Mouse (Mus musculus) ES-E14 (cell line): ENCODE measurements at regions not wholly inside any gene's neighbourhood (a gene's known extent, or its start where the extent isn't known, plus 50 kb on each side); places are given as distances from the start of the nearest gene placed in this dataset.

Experiments
- CHD2 ChIP-seq: IDR thresholded peaks from 2 replicates; pipeline ENCODE4 v1.6.1; 2014; ENCODE audit warnings: mild to moderate bottlenecking, low read depth, low read length, inconsistent platforms
- HCFC1 ChIP-seq: IDR thresholded peaks from 2 replicates; pipeline ENCODE4 v1.6.1; 2012; ENCODE audit warnings: low read length, inconsistent platforms, borderline replicate concordance; ENCODE audit not compliant: insufficient read depth
- MAFK ChIP-seq: IDR thresholded peaks from 2 replicates; pipeline ENCODE4 v1.6.1; 2014; ENCODE audit warnings: mild to moderate bottlenecking, low read depth, low read length, inconsistent platforms; ENCODE audit not compliant: insufficient read depth
- ZC3H11A ChIP-seq: IDR thresholded peaks from 2 replicates; pipeline ENCODE4 v1.6.1; 2012; ENCODE audit warnings: low read depth, mild to moderate bottlenecking, inconsistent platforms, low read length, borderline replicate concordance
- ZNF384 ChIP-seq: IDR thresholded peaks from 2 replicates; pipeline ENCODE4 v1.6.1; 2012; ENCODE audit warnings: low read depth, low read length, inconsistent platforms

DNA sequence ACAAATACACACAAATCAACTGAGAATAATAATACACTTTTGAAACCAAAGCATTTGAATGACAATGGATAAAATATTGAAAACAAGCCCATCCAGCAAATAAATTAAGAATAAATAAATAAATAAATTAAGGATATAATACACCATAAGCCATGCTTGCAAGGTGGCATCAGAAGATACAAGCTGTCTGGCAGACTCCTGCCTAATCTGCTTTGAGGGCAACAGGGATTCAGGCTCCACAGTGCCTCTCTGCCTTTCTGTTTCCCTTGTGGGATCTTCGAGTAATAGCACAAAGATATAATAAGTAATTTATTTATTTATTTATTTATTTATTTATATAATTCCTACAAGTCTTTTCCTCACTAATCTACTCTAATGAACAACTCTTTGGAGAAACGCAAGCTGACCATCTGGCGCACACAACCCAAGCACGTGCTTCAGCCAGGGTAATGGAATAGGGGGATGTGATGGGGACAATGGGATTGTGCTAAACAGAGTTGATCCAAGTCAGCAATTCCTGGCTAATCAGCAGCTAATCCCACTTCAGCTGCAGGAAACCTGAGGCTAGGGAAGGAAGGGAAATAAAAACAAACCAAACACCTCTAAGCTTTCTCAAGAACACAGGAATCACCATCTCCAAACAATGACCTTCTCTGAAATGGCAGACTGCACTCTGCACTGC is 205.8 kb upstream of the Cd180 start:
- no peak for TF ChIP-seq HCFC1
- no peak for TF ChIP-seq CHD2
- no peak for TF ChIP-seq ZC3H11A
- no peak for TF ChIP-seq MAFK
- TF ChIP-seq ZNF384: no peak
